Mouse (Mus musculus): Measurements from ENCODE around the gene Rgs12. TPM values are rescaled to one million over a fixed set of nuclear protein-coding genes. Genes with fewer than 3 reads are reported as not detected.

The Rgs12 gene
- polyA plus RNA-seq (2016; fragmentation: Nextera tagmentation; extraction: Ambion mirVana) = 55.0 and 56.3 TPM in 2 replicates

DNA sequence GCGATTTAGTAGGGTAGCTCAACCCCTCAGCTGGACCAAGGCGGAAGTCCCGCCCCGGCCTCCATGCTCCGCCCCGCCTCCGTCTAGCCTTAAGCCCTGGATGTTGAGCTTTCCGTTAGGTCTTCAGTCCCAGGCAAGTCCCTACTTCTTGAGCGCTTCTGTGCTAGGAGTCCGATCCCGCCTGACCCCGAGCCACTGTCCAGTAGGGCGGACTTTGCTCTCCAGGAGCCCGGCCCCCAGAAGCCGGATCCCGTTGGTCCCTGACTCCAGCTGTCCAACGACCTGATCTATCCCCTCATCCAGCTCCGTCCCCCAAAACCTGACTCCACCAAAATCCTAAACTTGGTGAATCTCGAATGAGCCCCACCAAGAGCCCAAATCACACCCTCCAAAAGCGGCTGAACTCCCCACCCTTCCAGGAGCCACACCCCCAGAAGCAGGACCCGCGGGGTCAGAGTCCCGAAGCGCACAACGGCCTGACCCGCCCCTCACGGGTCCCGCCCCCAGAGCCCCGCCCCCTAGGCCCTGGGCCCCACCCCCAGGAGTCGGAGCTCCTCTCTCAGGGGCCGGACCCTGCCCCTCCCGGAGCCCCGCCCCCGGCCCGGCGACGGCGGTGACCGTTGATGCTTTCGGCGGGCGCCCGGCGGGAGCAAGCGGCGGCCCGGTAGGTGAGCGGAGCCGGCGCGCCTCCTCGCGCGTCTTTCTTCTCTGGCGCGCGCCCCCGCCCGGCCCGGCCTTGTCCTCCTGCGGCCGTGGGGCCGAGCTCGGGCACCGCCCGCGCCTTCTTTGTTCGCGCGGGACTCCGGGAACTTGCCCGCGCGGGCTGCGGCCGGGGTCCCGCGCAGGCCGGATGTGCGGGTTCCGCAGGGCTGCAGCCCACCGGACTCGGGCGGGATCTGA lies at the start of gene Rgs12:
Gene Rgs12 (plus strand): TSS at position 585 of the 900 bp plus-strand sequence.
- Histone ChIP-seq H3K27ac (peak within 1 kb of the TSS; percentile 93), H3K27me3 (no peaks in the 10 kb centered on the region), H3K9me3 (0 out of 2 replicates have a peak, but pooled peaks cover 7% of the 10 kb centered on the region), H3K4me1 (peaks cover 11% of the 10 kb centered on the region), H3K36me3 (peaks cover 12% of the 10 kb centered on the region), H3K9ac (peak within 1 kb of the TSS; percentile 97), H3K4me2 (replicated peaks) (peak within 1 kb of the TSS; percentile 64), H3K4me3 (peak within 1 kb of the TSS; percentile 92)
- under 1% methylated on average over 76 of the region's 84 CpGs for WGBS
- ATAC-seq (ENCODE audit: insufficient number of reproducible peaks, insufficient read depth, low FRiP score, low TSS enrichment) = peak; percentile 88

GRCm38 (mm10) chr5:34899787-34900469 lies 49.3 kb upstream of the Rgs12 start:
- no peak overlapping the region for H3K4me2 ChIP-seq (replicated peaks)
- no peak for ATAC-seq (ENCODE audit: insufficient number of reproducible peaks, insufficient read depth, low FRiP score, low TSS enrichment)
- no peak overlapping the region for H3K9ac ChIP-seq
- 91% methylated on average over 6 of the region's 6 CpGs for WGBS
- no peak overlapping the region for H3K27ac ChIP-seq
- no peak overlapping the region for H3K4me3 ChIP-seq
- peaks cover 87% of the 10 kb centered on the region for H3K36me3 ChIP-seq
- H3K4me1 ChIP-seq = no peaks in the 10 kb centered on the region
- no peaks in the 10 kb centered on the region for H3K9me3 ChIP-seq
- H3K27me3 ChIP-seq = no peaks in the 10 kb centered on the region

DNA sequence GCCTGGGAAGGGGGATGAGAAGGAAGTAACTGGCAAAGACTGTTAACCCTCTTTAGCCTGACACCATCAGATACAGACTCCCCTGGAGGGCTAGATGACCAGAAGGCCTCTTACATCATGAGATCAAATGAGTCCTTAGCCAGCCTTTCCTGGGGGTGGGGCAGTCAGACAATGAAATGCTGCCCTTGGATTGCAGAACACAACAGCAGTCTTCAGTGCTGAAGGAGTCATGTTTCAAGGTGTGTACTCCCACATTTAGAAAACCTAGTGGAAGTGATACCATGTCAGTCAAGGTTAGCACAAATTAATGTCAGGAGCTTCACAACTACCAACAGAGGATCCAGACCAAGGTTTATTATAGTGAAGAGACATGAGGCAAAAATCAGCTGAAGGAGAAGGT lies 46.9 kb upstream of the Rgs12 start:
- Histone ChIP-seq H3K4me2 (replicated peaks) (no peak overlapping the region), H3K36me3 (peaks cover 89% of the 10 kb centered on the region), H3K4me1 (no peaks in the 10 kb centered on the region), H3K9me3 (no peaks in the 10 kb centered on the region), H3K9ac (no peak overlapping the region), H3K27me3 (no peaks in the 10 kb centered on the region), H3K4me3 (no peak overlapping the region), H3K27ac (no peak overlapping the region)
- ATAC-seq (ENCODE audit: insufficient number of reproducible peaks, insufficient read depth, low FRiP score, low TSS enrichment) = no peak

DNA sequence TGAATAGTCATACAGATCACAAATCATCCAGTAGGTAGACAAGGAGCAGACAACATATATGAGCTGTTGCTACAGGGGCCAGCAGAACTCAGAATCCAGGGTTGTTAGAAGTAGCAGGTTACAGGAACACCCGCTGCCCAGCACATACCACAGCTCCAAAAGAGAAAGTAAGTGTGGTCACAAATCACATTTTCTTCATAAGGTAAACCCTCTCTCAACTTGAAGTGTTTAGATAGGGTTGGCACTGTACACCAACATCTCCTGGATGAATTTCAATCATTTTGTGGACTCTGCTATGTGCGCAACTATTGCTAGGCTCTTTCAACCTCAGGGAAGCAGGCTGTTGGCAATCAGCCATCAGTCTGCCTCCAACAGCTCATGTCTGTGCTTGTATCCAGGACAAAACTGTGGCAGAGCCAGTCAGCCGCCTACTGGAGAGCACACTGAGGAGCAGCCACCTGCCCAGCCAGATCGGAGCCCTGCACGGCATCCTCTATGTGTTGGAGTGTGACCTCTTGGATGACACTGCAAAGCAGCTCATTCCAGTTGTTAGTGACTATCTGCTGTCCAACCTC lies 46.3 kb upstream of the Rgs12 start:
- H3K4me1 ChIP-seq = no peaks in the 10 kb centered on the region
- peaks cover 89% of the 10 kb centered on the region for H3K36me3 ChIP-seq
- H3K27ac ChIP-seq = no peak overlapping the region
- H3K9me3 ChIP-seq = no peaks in the 10 kb centered on the region
- no peak overlapping the region for H3K4me3 ChIP-seq
- ATAC-seq (ENCODE audit: insufficient number of reproducible peaks, insufficient read depth, low FRiP score, low TSS enrichment) = no peak
- no peaks in the 10 kb centered on the region for H3K27me3 ChIP-seq
- no peak overlapping the region for H3K9ac ChIP-seq
- no peak overlapping the region for H3K4me2 ChIP-seq (replicated peaks)
- 88% methylated on average over 5 of the region's 5 CpGs for WGBS

DNA sequence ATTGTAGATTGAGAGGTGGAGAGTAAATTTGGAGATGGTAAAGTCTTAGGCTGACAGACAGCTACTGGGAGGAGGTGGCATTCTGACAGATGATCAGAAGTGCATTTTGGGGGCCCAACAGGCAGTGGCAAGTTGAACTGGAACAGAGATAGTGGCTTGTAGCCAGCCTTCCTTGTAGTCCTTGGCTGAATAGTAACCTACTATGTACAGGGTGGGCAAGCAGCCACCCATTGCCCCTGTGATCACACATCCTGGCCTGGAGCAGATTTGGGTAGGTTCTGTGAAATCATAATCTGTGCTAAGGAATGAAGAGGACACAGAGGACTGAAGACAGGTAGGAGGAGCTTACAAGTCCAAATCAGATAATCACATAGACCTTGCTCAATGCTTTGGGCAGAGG lies 44.8 kb upstream of the Rgs12 start:
- Histone ChIP-seq H3K9me3 (no peaks in the 10 kb centered on the region), H3K4me3 (no peak overlapping the region), H3K27ac (no peak overlapping the region), H3K27me3 (no peaks in the 10 kb centered on the region), H3K4me2 (replicated peaks) (no peak overlapping the region), H3K9ac (no peak overlapping the region), H3K4me1 (no peaks in the 10 kb centered on the region), H3K36me3 (peaks cover 88% of the 10 kb centered on the region)
- no peak for ATAC-seq (ENCODE audit: insufficient number of reproducible peaks, insufficient read depth, low FRiP score, low TSS enrichment)

DNA sequence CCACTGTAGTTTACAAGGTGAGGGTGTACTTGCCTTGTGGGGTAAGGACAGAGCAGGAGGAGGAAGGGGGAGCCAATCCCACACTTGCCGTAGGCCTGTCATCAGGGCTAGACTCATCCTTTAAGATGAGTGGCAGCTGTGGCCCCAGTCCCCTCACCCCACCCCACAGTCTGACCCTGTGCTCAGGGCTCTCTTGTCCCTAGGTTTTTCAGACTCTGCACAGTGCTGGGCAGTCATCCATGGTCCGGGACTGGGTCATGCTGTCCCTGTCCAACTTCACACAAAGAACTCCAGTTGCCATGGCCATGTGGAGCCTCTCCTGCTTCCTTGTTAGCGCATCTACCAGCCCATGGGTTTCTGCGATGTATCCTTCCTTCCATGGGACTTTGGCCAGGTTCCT lies 42.0 kb upstream of the Rgs12 start:
- no peaks in the 10 kb centered on the region for H3K9me3 ChIP-seq
- H3K27ac ChIP-seq = no peak overlapping the region
- no peaks in the 10 kb centered on the region for H3K27me3 ChIP-seq
- no peak for ATAC-seq (ENCODE audit: insufficient number of reproducible peaks, insufficient read depth, low FRiP score, low TSS enrichment)
- WGBS = 96% methylated on average over 4 of the region's 4 CpGs
- H3K4me2 ChIP-seq (replicated peaks) = no peak overlapping the region
- H3K36me3 ChIP-seq = peaks cover 70% of the 10 kb centered on the region
- no peaks in the 10 kb centered on the region for H3K4me1 ChIP-seq
- H3K4me3 ChIP-seq = no peak overlapping the region
- H3K9ac ChIP-seq = no peak overlapping the region

- WGBS = 83% methylated on average over 6 of the region's 6 CpGs
- H3K4me3 ChIP-seq = no peak within 1 kb of the TSS
- no peak within 1 kb of the TSS for H3K4me2 ChIP-seq (replicated peaks)
- peaks cover 61% of the 10 kb centered on the region for H3K36me3 ChIP-seq
- H3K27me3 ChIP-seq = no peaks in the 10 kb centered on the region
- H3K4me1 ChIP-seq = no peaks in the 10 kb centered on the region
- H3K9ac ChIP-seq = no peak within 1 kb of the TSS
- H3K9me3 ChIP-seq = no peaks in the 10 kb centered on the region
- no peak for ATAC-seq (ENCODE audit: insufficient number of reproducible peaks, insufficient read depth, low FRiP score, low TSS enrichment)
- H3K27ac ChIP-seq = no peak within 1 kb of the TSS
Observed at GRCm38 (mm10) chr5:34907910-34908725, 41.1 kb upstream of the Rgs12 start, which contains the start of gene Msantd1. Gene Msantd1, plus strand, starts transcription at chr5:34908012.

GRCm38 (mm10) chr5:34908726-34909633 lies 40.3 kb upstream of the Rgs12 start:
- Histone ChIP-seq H3K9ac (no peak overlapping the region), H3K4me2 (replicated peaks) (no peak overlapping the region), H3K27me3 (no peaks in the 10 kb centered on the region), H3K36me3 (peaks cover 56% of the 10 kb centered on the region), H3K4me1 (no peaks in the 10 kb centered on the region), H3K4me3 (no peak overlapping the region), H3K27ac (no peak overlapping the region), H3K9me3 (no peaks in the 10 kb centered on the region)
- no peak for ATAC-seq (ENCODE audit: insufficient number of reproducible peaks, insufficient read depth, low FRiP score, low TSS enrichment)
- 80% methylated on average over 9 of the region's 9 CpGs for WGBS

GRCm38 (mm10) chr5:34909634-34910503 lies 39.4 kb upstream of the Rgs12 start:
- peaks cover 49% of the 10 kb centered on the region for H3K36me3 ChIP-seq
- WGBS = 97% methylated on average over 1 of the region's 1 CpGs
- no peak overlapping the region for H3K27ac ChIP-seq
- ATAC-seq (ENCODE audit: insufficient number of reproducible peaks, insufficient read depth, low FRiP score, low TSS enrichment) = no peak
- H3K4me2 ChIP-seq (replicated peaks) = no peak overlapping the region
- no peak overlapping the region for H3K9ac ChIP-seq
- H3K4me1 ChIP-seq = no peaks in the 10 kb centered on the region
- H3K9me3 ChIP-seq = no peaks in the 10 kb centered on the region
- no peaks in the 10 kb centered on the region for H3K27me3 ChIP-seq
- H3K4me3 ChIP-seq = no peak overlapping the region

GRCm38 (mm10) chr5:34910504-34910815 lies 38.8 kb upstream of the Rgs12 start:
- H3K27me3 ChIP-seq = no peaks in the 10 kb centered on the region
- WGBS = 85% methylated on average over 4 of the region's 4 CpGs
- H3K4me1 ChIP-seq = no peaks in the 10 kb centered on the region
- no peak overlapping the region for H3K4me2 ChIP-seq (replicated peaks)
- no peak overlapping the region for H3K9ac ChIP-seq
- H3K4me3 ChIP-seq = no peak overlapping the region
- no peak overlapping the region for H3K27ac ChIP-seq
- no peaks in the 10 kb centered on the region for H3K9me3 ChIP-seq
- no peak for ATAC-seq (ENCODE audit: insufficient number of reproducible peaks, insufficient read depth, low FRiP score, low TSS enrichment)
- H3K36me3 ChIP-seq = peaks cover 43% of the 10 kb centered on the region
